Mouse (Mus musculus): Measurements from ENCODE around the gene Cdcp1. TPM values are rescaled to one million over a fixed set of nuclear protein-coding genes. Genes with fewer than 3 reads are reported as not detected.

Gene Cdcp1
- polyA plus RNA-seq, 2 experiments = 0.15 to 0.27 TPM

DNA sequence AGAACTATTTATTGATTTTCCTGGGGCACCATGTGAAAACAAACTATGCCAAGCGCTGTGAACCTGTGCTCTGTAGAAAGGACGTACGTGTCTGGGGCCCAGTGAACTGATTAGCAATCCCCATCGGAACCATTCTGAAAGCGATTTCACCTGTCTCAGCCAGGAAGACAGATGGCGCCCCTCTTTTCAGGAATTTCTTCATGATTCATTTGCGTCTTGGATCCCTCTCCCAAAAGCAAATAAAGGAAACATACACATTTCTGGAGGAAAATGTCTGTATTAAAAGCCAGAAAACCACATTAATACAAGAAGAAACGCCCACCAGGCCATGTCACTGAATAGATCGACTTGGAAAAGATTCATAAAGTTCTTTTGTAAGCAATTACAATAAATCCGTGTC is 43.0 kb upstream of the Cdcp1 start:
- H3K36me3 ChIP-seq (replicated peaks; ENCODE audit: control insufficient read depth, insufficient read depth, low read depth) = no peaks in the 10 kb centered on the region
- no peak for ATAC-seq (ENCODE audit: insufficient read depth)
- H3K9ac ChIP-seq (replicated peaks) = no peak overlapping the region
- H3K27ac ChIP-seq = no peak overlapping the region
- WGBS (ENCODE audit: insufficient replicate concordance) = 52% methylated on average over 10 of the region's 10 CpGs
- no peak overlapping the region for H3K4me3 ChIP-seq (ENCODE audit: insufficient read depth in 1 of 2, low read depth in 2 of 2, low read length in 2 of 2)
- no peaks in the 10 kb centered on the region for H3K9me3 ChIP-seq (ENCODE audit: control insufficient read depth, low read length)
- H3K4me2 ChIP-seq (ENCODE audit: low read depth) = peak overlapping the region; percentile 80
- TF ChIP-seq EP300 (IDR thresholded peaks at IDR 0.05; ENCODE audit: low read depth) = no peak
- TF ChIP-seq CTCF (IDR thresholded peaks at IDR 0.05; ENCODE audit: low read depth) = no peak
- no peaks in the 10 kb centered on the region for H3K4me1 ChIP-seq (replicated peaks; ENCODE audit: control insufficient read depth in 2 of 2, insufficient read depth in 2 of 2, low read length in 1 of 2)
- peaks cover 35% of the 10 kb centered on the region for H3K27me3 ChIP-seq (ENCODE audit: control insufficient read depth, insufficient read depth, low read length)
- DNase-seq (ENCODE audit: low read depth in 3 of 3, low spot score in 3 of 3) = no peak

DNA sequence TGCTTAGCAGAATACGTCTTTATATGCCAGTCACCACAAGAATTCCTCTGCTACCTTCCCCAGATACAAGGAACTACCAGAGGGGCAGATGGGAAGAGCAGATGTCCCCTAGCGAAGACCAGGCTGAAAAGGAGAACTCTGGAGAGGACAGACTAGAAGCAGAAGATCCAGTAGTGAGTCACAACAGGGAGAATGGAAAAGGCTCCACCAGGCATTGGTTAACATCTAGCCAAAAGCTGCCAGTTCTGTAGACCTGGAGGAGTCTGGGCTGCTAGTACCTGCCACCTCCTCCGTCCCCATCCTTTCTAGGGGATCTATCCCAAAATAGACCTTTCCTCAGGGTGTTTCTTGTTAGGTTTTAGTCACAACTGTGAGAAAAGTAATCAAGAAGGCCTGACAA is 39.9 kb upstream of the Cdcp1 start:
- Histone ChIP-seq H3K4me3 (ENCODE audit: insufficient read depth in 1 of 2, low read depth in 2 of 2, low read length in 2 of 2) (no peak overlapping the region), H3K27me3 (ENCODE audit: control insufficient read depth, insufficient read depth, low read length) (peaks cover 35% of the 10 kb centered on the region), H3K9me3 (ENCODE audit: control insufficient read depth, low read length) (no peaks in the 10 kb centered on the region), H3K4me1 (replicated peaks; ENCODE audit: control insufficient read depth in 2 of 2, insufficient read depth in 2 of 2, low read length in 1 of 2) (peaks cover 0 to 2% of the 10 kb centered on the region in 2 experiments; a peak in 1 of 4 replicates), H3K4me2 (ENCODE audit: low read depth) (no peak overlapping the region), H3K36me3 (replicated peaks; ENCODE audit: control insufficient read depth, insufficient read depth, low read depth) (no peaks in the 10 kb centered on the region), H3K9ac (replicated peaks) (no peak overlapping the region), H3K27ac (no peak overlapping the region)
- WGBS (ENCODE audit: insufficient replicate concordance) = 62% methylated on average over 3 of the region's 3 CpGs
- ATAC-seq (ENCODE audit: insufficient read depth) (no peak), DNase-seq (ENCODE audit: low read depth in 3 of 3, low spot score in 3 of 3) (no peak)
- TF ChIP-seq EP300 (IDR thresholded peaks at IDR 0.05; ENCODE audit: low read depth) = no peak
- TF ChIP-seq CTCF (IDR thresholded peaks at IDR 0.05; ENCODE audit: low read depth) = no peak

DNA sequence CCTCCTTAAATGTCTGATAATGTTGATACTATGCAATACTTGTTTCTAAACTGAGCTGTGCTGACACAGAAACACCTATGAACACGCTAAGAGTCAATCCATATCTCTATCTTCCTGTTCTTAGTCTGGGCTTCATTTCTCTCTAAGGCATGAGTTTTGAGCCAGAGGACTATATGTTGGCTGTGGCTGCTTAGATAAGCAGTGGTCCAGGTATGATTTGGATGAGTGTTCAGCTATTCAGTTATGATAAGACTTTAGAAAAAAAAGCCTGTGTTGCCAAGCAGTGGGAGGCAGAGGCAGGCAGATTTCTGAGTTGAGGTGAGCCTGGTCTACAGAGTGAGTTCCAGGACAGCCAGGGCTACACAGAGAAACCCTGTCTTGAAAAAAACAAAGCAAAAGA is 32.2 kb upstream of the Cdcp1 start:
- 13% methylated on average over 1 of the region's 1 CpGs for WGBS (ENCODE audit: insufficient replicate concordance)
- no peak for ATAC-seq (ENCODE audit: insufficient read depth)
- Histone ChIP-seq H3K4me3 (ENCODE audit: insufficient read depth in 1 of 2, low read depth in 2 of 2, low read length in 2 of 2) (no peak overlapping the region), H3K9me3 (ENCODE audit: control insufficient read depth, low read length) (no peaks in the 10 kb centered on the region), H3K4me2 (ENCODE audit: low read depth) (no peak overlapping the region), H3K27ac (no peak overlapping the region), H3K27me3 (ENCODE audit: control insufficient read depth, insufficient read depth, low read length) (no peaks in the 10 kb centered on the region), H3K36me3 (replicated peaks; ENCODE audit: control insufficient read depth, insufficient read depth, low read depth) (no peaks in the 10 kb centered on the region), H3K9ac (replicated peaks) (no peak overlapping the region), H3K4me1 (replicated peaks; ENCODE audit: control insufficient read depth in 2 of 2, insufficient read depth in 2 of 2, low read length in 1 of 2) (peaks cover 0 to 2% of the 10 kb centered on the region in 2 experiments; a peak in 1 of 4 replicates)
- no peak for DNase-seq (ENCODE audit: low read depth in 3 of 3, low spot score in 3 of 3)
- peak; percentile 40 for TF ChIP-seq EP300 (IDR thresholded peaks at IDR 0.05; ENCODE audit: low read depth)
- no peak for TF ChIP-seq CTCF (IDR thresholded peaks at IDR 0.05; ENCODE audit: low read depth)

DNA sequence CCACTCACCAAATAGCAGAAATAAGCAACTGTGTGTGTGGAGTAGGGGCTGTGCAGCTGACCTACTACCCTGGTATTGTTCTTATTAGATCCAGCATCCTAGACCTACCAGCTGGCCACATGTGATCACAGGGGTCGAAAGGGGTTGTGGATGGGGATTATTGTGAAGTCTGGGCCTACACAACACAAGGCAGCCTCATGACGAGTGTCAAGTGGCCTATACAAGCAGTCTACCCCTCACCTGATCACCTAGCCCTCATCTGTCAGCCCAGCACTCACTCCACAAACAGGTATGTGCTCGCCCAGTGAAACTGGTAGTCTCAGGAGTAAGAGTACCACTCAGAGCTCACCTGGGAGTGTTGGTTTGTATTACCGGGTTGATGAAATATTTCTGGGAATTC is 29.3 kb upstream of the Cdcp1 start:
- DNase-seq (ENCODE audit: low read depth in 3 of 3, low spot score in 3 of 3) (no peak), ATAC-seq (ENCODE audit: insufficient read depth) (no peak)
- Histone ChIP-seq H3K9ac (replicated peaks) (no peak overlapping the region), H3K9me3 (ENCODE audit: control insufficient read depth, low read length) (no peaks in the 10 kb centered on the region), H3K36me3 (replicated peaks; ENCODE audit: control insufficient read depth, insufficient read depth, low read depth) (no peaks in the 10 kb centered on the region), H3K27me3 (ENCODE audit: control insufficient read depth, insufficient read depth, low read length) (no peaks in the 10 kb centered on the region), H3K4me1 (replicated peaks; ENCODE audit: control insufficient read depth in 2 of 2, insufficient read depth in 2 of 2, low read length in 1 of 2) (no peaks in the 10 kb centered on the region), H3K27ac (no peak overlapping the region), H3K4me2 (ENCODE audit: low read depth) (no peak overlapping the region), H3K4me3 (ENCODE audit: insufficient read depth in 1 of 2, low read depth in 2 of 2, low read length in 2 of 2) (no peak overlapping the region)
- TF ChIP-seq EP300 (IDR thresholded peaks at IDR 0.05; ENCODE audit: low read depth) (no peak), CTCF (IDR thresholded peaks at IDR 0.05; ENCODE audit: low read depth) (no peak)
- WGBS (ENCODE audit: insufficient replicate concordance) = 53% methylated on average over 4 of the region's 4 CpGs

DNA sequence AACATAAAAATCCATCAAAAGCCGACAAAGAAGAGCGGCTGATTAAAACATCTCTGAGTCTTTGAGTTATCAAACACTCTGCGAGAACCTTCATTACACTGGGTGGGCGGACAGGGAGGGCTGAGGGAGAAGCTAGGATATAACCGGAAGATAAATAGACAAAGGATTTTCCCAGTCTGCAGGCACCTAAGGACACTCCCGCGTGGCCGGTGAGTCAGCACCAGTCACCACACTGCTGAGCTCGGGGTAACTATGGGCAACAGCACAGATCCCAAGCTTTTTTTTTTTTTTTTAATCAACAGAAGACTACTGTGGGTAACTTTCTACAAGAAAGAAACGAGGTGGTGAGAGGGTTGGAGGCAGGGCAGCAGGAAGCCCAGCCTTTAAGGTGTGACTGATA is 28.1 kb upstream of the Cdcp1 start:
- DNase-seq (ENCODE audit: low read depth in 3 of 3, low spot score in 3 of 3) (no peak), ATAC-seq (ENCODE audit: insufficient read depth) (no peak)
- no peak overlapping the region for H3K9ac ChIP-seq (replicated peaks)
- H3K4me2 ChIP-seq (ENCODE audit: low read depth) = no peak overlapping the region
- no peaks in the 10 kb centered on the region for H3K9me3 ChIP-seq (ENCODE audit: control insufficient read depth, low read length)
- H3K36me3 ChIP-seq (replicated peaks; ENCODE audit: control insufficient read depth, insufficient read depth, low read depth) = no peaks in the 10 kb centered on the region
- no peak overlapping the region for H3K4me3 ChIP-seq (ENCODE audit: insufficient read depth in 1 of 2, low read depth in 2 of 2, low read length in 2 of 2)
- no peaks in the 10 kb centered on the region for H3K4me1 ChIP-seq (replicated peaks; ENCODE audit: control insufficient read depth in 2 of 2, insufficient read depth in 2 of 2, low read length in 1 of 2)
- WGBS (ENCODE audit: insufficient replicate concordance) = 49% methylated on average over 10 of the region's 10 CpGs
- H3K27ac ChIP-seq = no peak overlapping the region
- H3K27me3 ChIP-seq (ENCODE audit: control insufficient read depth, insufficient read depth, low read length) = no peaks in the 10 kb centered on the region
- no peak for TF ChIP-seq CTCF (IDR thresholded peaks at IDR 0.05; ENCODE audit: low read depth)

All from liver, embryonic 14.5 days (tissue).